Mouse (Mus musculus) inflammation-experienced regulatory T-cells (primary cell): Measurements from ENCODE around the gene Gapdhs. TPM values are rescaled to one million over a fixed set of nuclear protein-coding genes. Genes with fewer than 3 reads are reported as not detected.

Source experiments
- polyA plus RNA-seq, 2 experiments: library from polyadenylated mRNA; unstranded; fragments of 100-300 nt; shearing (Covaris generic); gene quantifications; one replicate each; pipeline ENCODE4 v1.2.1; 2017

Gene Gapdhs
- 1 to 10 TPM in 1 of 2 experiments, under 1 TPM in 1; 0.40 to 1.6 TPM for polyA plus RNA-seq

DNA sequence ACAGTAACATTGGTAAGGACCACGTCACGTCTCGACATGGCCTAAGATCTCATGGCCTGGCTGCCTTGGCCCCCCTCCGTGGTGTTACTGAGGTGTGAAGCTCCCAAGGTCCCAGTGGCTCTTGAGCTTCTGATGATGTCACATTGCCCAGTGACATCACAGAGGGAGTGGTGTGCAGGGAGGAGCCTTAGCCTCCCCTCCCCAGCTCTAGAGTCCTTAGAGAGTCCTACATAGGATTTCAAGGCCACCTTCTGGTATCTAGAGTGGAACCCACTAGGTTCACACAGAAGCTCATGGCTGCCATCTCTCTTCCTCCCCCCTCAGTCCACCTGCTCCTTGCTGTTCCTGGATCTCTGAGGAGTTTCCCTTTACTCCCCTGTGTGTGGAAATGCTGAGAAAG is at the start of gene Gapdhs:
Gene Gapdhs, minus strand, starts transcription at position 65 of the 400 bp plus-strand sequence.

DNA sequence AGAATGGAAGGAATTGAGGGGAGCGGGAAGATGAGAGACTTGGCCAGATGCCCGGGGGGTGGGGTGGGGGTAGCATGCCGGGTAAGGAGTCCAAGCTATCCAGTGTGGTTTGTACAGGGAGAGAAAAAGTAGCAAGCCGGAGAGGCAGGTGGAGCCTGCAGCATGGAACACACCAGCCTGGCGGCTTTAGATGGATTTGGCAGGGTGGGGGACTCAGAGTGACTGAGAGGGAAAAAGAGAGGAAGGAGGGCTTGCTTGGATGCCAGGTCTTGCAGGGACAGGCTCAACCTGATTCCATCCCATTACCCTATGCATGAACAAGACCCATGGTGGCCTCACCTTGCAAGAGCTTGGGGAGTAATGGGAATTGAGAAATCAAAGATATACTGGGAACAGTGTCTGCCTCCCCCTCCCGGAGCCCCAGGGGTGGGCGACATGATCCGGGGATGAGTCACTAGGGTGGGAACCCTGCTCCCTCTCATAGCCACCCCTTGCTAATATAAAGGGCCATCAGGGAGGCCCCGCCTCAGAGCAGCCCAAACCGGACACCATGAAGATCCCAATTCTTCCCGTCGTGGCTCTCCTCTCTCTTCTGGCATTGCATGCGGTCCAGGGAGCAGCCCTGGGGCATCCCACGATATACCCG is 44.0 kb upstream of the Gapdhs start, which contains the start of gene Krtdap:
Gene Krtdap, plus strand, starts transcription at position 520 of the 646 bp plus-strand sequence.

DNA sequence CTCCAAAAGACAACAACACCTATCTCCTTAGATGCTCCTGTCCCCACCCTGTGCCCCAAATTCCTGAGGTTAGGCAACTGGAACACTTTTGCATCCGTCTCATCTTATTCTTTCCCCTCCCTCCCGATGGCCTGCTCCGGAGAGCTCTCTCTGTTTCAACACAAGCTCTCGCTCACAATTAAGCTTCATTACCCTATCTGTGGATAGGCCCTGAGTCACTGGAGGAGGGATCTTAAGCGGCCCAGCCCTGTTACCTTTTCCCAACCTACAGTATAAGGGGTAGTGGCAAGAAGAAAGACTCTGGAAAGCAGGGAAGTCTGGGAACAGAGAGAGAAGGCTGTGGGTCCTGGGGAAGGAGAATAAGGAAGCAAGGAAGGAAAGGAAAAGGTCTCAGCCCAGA is 20.0 kb upstream of the Gapdhs start, which contains the start of gene Dmkn:
Gene Dmkn, plus strand, starts transcription at position 301 of the 400 bp plus-strand sequence.

DNA sequence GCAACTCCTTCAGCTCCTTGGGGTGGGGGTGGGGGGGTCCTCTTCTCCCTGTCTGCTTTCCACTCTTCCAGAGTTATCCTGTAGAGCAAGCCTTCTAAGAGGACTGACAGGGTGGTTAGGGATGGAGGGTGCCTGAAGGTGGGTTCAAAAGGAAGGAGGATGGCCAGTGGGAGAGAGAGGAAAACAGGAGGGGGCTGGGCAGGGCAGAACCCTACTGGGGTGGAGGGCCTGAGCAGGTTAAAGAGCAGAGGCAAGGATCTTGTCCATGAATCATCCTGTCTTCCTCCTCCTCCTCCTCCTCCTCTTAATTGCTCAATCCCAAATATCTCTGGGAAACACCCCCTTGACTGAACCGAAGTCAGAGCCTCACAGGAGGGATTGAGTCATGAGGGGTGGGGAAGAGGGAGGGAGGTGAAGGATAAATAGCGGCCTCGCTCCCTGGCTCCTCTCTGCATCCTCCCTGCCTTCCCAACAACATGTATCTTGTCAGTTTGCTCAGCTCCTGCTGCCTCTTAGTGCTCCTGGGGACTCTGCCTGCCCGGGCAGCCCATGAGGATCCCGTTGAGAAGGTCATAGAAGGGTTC is 7.7 kb upstream of the Gapdhs start, which contains the start of gene Sbsn:
Gene Sbsn, plus strand, starts transcription at position 386 of the 584 bp plus-strand sequence.

DNA sequence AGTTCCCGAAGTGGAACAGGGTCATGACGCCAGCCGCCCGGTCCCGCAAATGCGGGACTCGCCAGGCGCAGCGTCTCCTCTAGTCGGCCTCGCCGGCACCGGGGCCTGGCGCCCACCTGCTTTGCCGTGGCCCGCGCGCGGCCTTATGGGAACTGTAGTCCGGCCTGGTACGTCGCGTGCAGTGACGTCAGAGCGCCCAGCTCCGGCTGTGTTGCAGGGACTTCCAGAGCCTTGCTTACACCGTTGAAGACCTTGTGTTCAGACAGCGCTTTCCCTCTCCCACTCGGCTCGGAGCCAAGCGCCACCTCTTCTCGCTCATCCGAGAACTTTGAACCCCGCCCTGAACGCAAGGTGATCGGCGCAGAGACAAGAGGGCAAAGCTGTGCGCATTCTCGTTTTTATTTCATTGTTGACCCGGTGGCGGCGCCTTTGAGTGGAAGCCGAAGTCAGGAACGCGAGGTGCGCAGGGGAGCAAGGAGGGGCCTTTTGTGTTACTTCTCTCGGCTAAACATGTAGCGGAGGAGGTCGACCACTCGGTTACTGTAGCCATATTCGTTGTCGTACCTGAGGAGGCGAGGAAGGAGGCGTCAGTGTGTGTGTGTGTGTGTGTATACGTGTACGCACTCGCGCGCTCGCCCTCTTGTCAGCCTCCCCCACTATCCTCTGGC is 14.0 kb downstream of the Gapdhs start, which contains the start of gene Tmem147:
Gene Tmem147, minus strand, starts transcription at position 145 of the 668 bp plus-strand sequence.

DNA sequence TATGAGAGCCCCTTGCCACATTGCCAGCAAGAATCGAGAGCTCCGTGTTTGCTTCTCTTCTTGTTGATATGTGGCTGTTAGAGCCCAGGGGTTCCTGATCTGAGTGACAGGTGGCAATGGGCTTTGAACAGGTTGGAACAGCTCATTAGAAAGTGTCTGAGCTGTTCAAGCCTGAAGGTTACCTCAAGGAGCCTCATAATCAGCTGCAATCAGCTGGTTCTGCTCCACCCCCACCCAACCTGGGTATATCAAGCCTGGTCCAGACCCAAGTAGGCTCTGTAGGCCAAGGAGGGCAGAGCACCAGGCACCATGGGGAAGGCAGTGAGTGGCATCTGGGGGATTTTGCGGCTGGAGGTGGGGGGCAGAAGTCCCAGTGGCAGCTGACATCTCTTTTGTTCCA is 31.5 kb downstream of the Gapdhs start, which contains the start of gene Atp4a:
Gene Atp4a, plus strand, starts transcription at position 268 of the 400 bp plus-strand sequence.

DNA sequence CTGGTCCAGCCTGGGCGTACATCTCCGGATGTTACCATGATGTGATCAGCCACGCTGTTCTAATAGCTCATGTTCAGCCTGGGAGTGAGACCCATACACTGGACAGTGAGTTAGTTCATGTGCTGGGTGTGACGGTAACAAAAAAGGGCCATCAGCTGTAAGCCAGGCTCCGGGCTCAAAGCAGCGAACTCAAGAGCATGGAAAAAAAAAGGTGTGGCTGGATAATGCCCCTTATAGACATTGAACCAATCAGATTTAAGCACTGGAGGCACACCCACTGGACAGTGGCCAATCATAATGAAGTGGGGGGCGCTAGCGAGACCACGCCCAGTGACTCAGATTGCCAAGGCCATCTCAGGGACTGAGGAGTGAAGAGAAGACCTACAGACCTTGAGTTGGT is 44.9 kb downstream of the Gapdhs start, which contains the start of gene 2200002J24Rik:
Gene 2200002J24Rik, plus strand, starts transcription at position 338 of the 400 bp plus-strand sequence.

Other genes starting within 250 kb of the Gapdhs start
- gene Arhgap33, start 208.6 kb downstream of the Gapdhs start, polyA plus RNA-seq: 1 to 10 TPM in 1 of 2 experiments, under 1 TPM in 1; 0.82 to 1.1 TPM
- 1 to 10 TPM; 3.4 to 7.8 TPM for gene Hspb6, start 191.5 kb downstream of the Gapdhs start, polyA plus RNA-seq
- 1 to 10 TPM; 6.0 to 9.2 TPM for gene Proser3, start 191.4 kb downstream of the Gapdhs start, polyA plus RNA-seq
- gene Lin37, start 183.8 kb downstream of the Gapdhs start, polyA plus RNA-seq: 10 to 100 TPM; 80.6 to 85.0 TPM
- 10 to 100 TPM; 39.3 to 39.7 TPM for gene U2af1l4, start 180.4 kb downstream of the Gapdhs start, polyA plus RNA-seq
- 10 to 100 TPM; 76.1 to 100.0 TPM for gene Gm49396, start 180.3 kb downstream of the Gapdhs start, polyA plus RNA-seq
- gene Psenen, start 180.1 kb downstream of the Gapdhs start, polyA plus RNA-seq: 100 to 1,000 TPM; 211 to 228 TPM
- gene Igflr1, start 178.3 kb downstream of the Gapdhs start, polyA plus RNA-seq: 100 to 1,000 TPM in 1 of 2 experiments, 10 to 100 TPM in 1; 76.2 to 250 TPM
- gene Kmt2b, start 155.0 kb downstream of the Gapdhs start, polyA plus RNA-seq: 10 to 100 TPM; 10.6 to 16.5 TPM
- gene Zbtb32, start 144.8 kb downstream of the Gapdhs start, polyA plus RNA-seq: 10 to 100 TPM in 1 of 2 experiments, 1 to 10 TPM in 1; 5.3 to 20.8 TPM
- 1 to 10 TPM in 1 of 2 experiments, not detected in 1; 1.6 TPM for gene Upk1a, start 130.8 kb downstream of the Gapdhs start, polyA plus RNA-seq
- 100 to 1,000 TPM; 588 to 621 TPM for gene Cox6b1, start 117.5 kb downstream of the Gapdhs start, polyA plus RNA-seq
- not detected for gene Etv2, start 107.8 kb downstream of the Gapdhs start, polyA plus RNA-seq
- gene Rbm42, start 93.4 kb downstream of the Gapdhs start, polyA plus RNA-seq: 100 to 1,000 TPM; 177 to 208 TPM
- 10 to 100 TPM; 34.8 to 50.8 TPM for gene Haus5, start 78.7 kb downstream of the Gapdhs start, polyA plus RNA-seq
- 1 to 10 TPM in 1 of 2 experiments, not detected in 1; 3.0 TPM for gene Pmis2, start 72.1 kb downstream of the Gapdhs start, polyA plus RNA-seq
- not detected for gene 2200002J24Rik, start 44.8 kb downstream of the Gapdhs start, polyA plus RNA-seq
- 1 to 10 TPM in 1 of 2 experiments, not detected in 1; 2.4 TPM for gene Atp4a, start 31.5 kb downstream of the Gapdhs start, polyA plus RNA-seq
- gene Tmem147, start 14.1 kb downstream of the Gapdhs start, polyA plus RNA-seq: 100 to 1,000 TPM; 107 to 111 TPM
- gene Sbsn, start 7.8 kb upstream of the Gapdhs start, polyA plus RNA-seq: 1 to 10 TPM in 1 of 2 experiments, not detected in 1; 2.9 TPM
- gene Dmkn, start 20.1 kb upstream of the Gapdhs start, polyA plus RNA-seq: under 1 TPM in 1 of 2 experiments, not detected in 1; 0.37 TPM
- not detected for gene Krtdap, start 44.2 kb upstream of the Gapdhs start, polyA plus RNA-seq
- 1 to 10 TPM in 1 of 2 experiments, not detected in 1; 1.0 TPM for gene Ffar2, start 80.1 kb upstream of the Gapdhs start, polyA plus RNA-seq
- not detected for gene Ffar3, start 112.5 kb upstream of the Gapdhs start, polyA plus RNA-seq
- 1 to 10 TPM in 1 of 2 experiments, under 1 TPM in 1; 0.14 to 1.0 TPM for gene Ffar1, start 117.9 kb upstream of the Gapdhs start, polyA plus RNA-seq
- 10 to 100 TPM; 16.6 to 28.0 TPM for gene Cd22, start 136.7 kb upstream of the Gapdhs start, polyA plus RNA-seq
- under 1 TPM; 0.17 to 0.66 TPM for gene Mag, start 171.2 kb upstream of the Gapdhs start, polyA plus RNA-seq
- under 1 TPM in 1 of 2 experiments, not detected in 1; 0.40 TPM for gene Hamp2, start 181.0 kb upstream of the Gapdhs start, polyA plus RNA-seq
- gene Hamp, start 200.4 kb upstream of the Gapdhs start, polyA plus RNA-seq: under 1 TPM in 1 of 2 experiments, not detected in 1; 0.75 TPM
- gene Usf2, start 213.1 kb upstream of the Gapdhs start, polyA plus RNA-seq: 10 to 100 TPM in 1 of 2 experiments, 1 to 10 TPM in 1; 9.6 to 19.0 TPM
- 10 to 100 TPM in 1 of 2 experiments, 1 to 10 TPM in 1; 8.3 to 15.2 TPM for gene Lsr, start 229.8 kb upstream of the Gapdhs start, polyA plus RNA-seq
- gene Fam187b, start 230.1 kb upstream of the Gapdhs start, polyA plus RNA-seq: under 1 TPM; 0.58 to 0.88 TPM